Mouse (Mus musculus) NIH3T3 (cell line): ENCODE measurements around the gene Sbf1.

Source experiments
- DNase-seq: peaks from one replicate; pipeline ENCODE4 v3.0.0-alpha.2; 2012; ENCODE audit warnings: low read depth

Sbf1 gene

DNA sequence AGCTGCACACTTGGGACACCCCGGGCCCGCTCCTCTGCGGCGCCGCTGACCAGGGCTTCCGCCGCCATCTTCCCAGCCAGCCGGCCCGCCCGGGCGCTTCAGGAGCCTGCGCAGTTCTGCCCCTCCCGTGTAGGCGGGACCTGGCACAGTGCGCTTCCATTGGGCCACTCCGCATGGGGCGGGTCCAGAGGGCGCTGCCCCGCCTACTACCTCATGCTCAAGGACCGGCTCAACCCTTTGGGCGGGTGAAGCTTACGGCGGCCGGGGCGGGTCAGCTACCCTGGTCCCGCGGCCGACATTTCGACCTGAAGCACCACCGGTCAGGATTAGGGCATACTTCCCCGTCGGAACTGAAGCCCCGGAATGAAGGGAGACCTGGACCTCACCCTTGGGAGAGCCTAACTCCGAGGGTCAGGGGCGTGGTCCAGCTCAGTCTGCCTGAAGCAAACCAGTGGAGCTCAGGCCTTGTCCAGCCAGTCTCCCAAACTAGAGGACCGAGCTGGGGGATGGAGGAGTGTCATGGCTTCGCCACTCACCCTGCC, at the start of gene Sbf1:
Gene Sbf1 (minus strand): TSS at position 122 of the 542 bp plus-strand sequence.
- DNase-seq, result peak; percentile 99

DNA sequence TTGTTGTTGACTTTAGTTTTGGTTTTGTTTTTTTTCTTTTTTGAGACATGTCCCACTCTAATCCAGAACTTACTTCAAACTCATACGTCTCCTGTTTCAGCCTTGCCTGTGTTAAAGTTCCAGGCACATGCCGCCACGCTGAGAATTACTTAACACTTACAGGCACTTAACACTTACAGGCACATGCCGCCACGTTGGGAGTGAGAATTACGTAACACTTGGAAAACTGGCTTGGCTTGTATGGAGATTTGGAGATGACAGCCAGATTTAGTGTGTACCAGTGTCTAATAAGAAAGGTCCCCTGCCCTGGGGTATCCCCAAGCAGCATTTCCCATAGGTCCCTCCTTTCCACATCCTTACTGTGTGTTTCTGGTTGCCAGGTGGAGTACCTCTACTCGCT, 47.9 kb upstream of the Sbf1 start:
- no peak for DNase-seq

DNA sequence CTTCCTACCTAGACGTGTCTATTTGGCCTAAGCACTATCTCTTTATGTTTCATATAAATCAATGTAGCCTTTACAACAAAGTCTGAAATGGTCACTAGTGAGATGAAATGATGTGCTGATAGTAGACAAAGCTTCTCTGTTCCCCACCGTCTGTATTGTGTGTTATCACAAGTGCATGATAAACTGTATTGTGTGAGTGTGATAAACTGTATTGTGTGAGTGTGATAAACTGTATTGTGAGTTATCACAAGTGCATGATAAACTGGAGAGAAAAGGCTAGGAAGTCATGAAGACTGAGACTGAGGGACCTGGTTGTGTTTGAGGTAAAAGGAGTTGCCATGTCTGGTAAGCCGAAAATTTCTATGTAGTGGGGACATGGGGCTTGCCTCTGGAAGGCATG, 43.7 kb upstream of the Sbf1 start:
- no peak for DNase-seq

DNA sequence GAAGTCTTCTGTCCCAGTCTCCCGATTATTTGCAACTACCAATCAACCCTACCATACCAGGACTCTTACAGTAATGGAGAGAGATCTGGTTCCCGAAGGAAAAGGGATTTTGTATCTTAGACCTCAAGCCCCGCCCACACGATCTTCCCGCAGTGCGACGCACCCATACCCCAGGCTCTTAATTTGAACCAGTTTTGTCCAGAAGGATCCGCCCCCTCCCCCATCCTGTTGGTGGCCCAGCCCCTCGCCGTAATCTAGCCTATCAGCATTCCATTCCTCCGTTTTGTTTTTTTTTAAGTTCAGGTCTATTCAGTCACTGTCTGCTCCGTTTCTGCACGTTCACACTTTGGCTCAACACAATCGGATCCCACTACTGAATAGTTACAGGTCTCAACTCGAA, 41.3 kb upstream of the Sbf1 start:
- DNase-seq, result peak; percentile 98

DNA sequence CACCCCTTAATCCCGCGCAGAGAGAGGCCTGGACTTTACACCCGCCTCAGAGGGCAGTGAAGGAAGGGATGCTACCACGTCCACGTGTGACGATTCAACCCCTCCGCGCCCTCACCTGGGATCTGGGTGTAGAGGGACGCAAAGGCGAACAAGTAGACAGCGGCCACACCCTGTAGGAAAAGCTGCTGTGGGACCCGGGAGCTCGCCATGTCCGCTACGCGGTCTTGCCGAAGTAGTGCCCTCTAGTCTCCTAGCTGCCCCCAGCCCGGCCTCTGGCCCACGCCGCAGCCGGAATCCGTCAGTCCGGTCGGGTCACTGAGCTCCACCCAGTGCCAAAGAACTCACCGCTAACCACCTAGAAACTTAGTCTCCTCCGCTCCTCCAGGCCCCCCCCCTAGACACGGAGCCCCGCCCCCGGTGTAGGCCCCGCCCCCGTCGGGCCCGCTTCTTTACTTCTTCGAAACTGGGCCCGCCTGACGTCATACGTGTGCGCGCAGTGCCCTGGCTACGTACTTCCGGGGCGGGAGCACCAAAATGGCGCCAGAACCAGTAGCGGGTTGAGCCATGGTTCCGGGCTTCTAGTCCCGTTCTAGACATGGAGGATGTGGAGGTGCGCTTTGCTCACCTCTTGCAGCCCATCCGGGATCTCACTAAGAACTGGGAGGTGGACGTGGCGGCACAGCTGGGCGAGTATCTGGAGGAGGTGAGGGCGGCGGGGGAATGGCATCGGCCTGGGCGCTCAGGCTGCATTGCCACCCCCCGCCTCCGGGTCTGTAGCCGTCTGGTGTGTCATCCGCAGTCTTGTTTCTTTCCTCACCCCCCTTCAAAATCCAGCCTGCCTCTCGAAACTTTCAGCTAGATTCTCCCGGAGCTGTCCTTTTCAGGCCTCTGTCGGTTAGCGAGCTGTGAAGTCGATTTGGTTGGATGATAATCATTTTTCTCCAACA, 40.4 kb upstream of the Sbf1 start, which contains the start of the genes Lmf2 and Ncaph2:
Gene Lmf2 (minus strand): TSS at position 419 of the 947 bp plus-strand sequence.
Gene Ncaph2 (plus strand): TSS at position 479 of the 947 bp plus-strand sequence.
- DNase-seq, result peak; percentile 98

DNA sequence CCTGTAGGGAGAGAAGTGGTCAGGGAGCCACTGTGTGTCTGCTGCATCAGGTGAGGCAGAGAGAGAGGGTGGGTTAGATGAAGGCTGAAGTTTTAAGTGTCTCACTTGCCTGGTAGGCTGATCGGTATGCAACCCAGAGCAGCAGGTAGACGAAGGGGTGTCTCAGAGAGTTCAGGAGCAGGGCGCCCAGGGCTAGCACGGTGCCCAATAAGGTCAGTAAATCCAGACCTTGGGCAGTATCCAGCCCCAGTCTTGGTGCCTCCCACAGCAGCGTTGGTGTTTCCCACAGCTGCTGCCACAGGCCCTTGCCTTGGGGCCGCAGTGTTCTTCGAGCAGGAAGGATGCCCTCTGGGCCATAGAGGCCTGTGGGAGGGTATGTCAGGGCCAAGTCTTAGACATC, 39.3 kb upstream of the Sbf1 start:
- DNase-seq, result peak; percentile 14

DNA sequence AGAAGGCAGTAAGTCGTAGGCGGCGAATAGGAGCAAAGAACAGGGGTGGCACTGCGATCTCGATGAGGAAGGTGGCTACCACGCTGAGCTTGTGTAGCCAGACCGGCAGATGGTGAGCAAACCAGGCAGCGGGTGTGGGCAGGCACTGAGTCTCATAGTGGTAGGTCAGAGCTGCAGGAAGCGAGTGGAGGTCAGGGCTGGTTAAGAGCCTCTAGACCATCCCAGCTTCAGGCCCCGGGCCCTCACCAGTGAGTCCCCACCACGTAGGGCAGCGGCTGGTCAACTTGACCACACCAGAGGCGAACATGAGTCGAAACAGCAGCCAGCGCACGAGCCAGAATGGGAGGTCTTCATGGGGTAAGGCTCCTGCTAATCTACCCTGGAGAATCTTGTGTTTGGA, 38.7 kb upstream of the Sbf1 start:
- no peak for DNase-seq

DNA sequence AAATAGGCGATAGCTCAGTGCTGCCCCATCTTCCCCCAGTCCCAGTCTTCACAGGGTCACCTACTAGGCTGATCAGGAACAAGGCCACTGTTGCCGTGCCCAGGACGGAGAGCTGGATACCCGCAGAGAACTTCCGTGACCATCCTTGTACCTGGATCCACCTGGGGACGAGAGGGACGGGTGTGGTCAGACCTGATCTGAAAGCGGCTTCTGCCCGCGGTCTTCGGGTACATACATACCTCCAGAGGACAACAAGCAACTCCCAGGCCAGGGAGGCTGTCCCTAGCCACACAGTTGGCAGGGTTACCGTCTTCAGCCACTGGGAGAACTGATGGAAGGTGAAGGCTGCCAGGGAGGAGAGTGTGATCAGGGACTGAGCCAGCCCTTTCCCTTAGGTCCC, 37.7 kb upstream of the Sbf1 start:
- no peak for DNase-seq

DNA sequence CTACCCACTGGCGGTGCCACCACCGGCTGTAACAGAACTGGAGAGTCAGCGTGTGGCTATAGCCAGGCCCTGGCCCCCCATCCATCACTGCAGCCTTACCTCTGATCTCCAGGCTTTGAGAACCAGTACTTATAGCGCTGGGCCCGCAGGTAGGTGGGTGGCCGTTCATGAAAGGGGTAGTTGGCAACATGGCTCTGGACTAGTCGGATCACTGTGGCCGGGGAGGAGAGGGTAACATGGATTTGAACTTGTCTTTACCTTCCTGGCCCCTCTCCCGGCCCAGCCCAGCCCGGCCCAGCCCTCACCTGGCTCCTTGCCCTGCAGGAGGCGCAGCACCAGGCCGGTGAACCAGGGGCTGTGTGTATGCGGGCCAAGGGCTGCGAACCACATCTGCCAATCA, 36.9 kb upstream of the Sbf1 start:
- DNase-seq, result no peak

DNA sequence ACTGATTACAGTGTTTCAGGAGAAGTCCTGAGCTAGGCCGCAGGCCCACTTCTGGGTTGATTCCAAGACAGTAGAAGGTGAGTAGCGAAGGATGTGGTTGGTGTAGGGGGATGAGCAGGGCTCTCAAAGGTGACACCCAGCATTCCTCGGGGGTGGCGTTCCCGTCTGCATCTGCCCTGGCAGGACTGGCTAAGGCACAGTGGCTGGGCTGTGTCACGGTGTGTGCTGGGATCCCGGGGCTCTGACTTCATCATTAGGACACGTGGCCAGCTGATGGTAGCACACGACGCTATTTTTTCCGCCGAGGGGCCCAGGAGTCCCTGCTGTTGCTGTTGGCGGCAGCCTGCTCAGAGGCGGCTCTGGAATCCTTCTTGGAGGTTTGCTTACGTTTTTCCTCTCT, 36.2 kb upstream of the Sbf1 start:
- DNase-seq, result no peak

DNA sequence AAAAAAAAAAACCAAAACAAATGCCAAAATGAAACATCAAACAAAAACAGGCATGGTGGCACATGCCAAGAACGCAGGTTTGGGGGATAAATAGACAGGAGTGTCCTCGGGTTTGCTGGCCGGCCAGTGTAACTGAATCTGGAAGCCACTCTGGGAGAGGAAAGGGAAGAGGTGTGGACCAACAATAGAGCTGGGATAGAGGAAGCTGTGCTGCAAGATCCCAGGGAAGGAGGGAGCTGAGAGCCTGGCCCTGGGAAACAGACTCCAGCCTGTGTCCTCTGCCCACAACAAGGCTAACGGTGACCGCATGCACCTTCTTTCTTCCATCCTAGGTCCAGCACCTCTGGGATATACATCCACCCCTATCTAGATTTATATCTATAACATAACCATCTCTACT, 35.3 kb upstream of the Sbf1 start:
- DNase-seq, result no peak

DNA sequence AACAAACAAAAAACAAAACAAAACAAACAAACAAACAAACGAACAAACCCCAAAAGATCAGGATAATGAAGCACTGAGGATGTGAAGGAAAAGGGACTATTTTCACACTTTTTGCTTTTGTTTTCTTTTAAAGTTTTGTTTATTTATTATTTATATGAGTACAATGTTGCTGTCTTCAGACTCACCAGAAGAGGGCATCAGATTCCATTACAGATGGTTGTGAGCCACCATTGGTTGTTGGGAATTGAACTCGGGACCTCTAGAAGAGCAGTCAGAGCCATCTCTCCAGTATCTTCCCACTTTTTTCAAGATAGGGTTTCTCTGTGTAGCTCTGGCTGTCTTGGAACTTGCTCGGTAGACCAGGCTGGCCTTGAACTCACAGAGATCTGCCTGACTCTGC, 28.2 kb upstream of the Sbf1 start:
- no peak for DNase-seq

DNA sequence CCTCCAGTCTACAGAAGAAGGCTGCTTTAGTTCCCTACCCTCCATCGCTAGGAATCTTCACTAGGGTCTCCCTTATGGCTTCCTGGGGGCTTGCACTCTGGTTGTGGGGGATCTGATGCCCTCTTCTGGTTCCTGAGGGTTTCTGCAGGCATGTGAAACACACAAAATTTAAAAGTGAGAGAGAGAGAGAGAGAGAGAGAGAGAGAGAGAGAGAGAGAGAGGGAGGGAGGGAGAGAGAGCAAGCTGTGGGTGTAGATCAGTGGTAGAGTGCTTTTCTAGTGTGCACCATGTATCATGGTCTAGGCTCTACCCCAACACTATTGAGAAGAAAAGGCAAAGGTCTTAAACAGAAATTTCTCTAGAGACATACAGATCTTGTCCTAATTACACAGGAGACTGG, 26.6 kb upstream of the Sbf1 start:
- DNase-seq, result no peak

DNA sequence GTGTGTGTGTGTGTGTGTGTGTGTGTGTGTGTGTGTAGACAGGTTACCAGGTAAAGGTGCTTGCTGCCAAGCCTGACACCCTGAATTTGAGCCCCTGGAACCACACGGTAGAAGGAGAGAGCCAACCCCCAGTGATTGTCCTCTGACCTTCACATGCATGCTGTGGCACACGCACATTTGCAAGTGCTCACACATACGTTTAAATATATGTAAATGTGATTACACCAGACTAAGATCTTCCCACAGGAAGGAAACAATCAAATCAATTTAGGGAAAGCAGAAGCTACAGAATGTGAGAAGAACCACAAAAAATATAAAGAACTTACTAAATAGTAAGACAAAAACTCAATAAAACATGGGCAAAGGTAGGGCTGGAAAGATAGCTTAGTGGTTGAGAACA, 25.0 kb upstream of the Sbf1 start:
- no peak for DNase-seq

DNA sequence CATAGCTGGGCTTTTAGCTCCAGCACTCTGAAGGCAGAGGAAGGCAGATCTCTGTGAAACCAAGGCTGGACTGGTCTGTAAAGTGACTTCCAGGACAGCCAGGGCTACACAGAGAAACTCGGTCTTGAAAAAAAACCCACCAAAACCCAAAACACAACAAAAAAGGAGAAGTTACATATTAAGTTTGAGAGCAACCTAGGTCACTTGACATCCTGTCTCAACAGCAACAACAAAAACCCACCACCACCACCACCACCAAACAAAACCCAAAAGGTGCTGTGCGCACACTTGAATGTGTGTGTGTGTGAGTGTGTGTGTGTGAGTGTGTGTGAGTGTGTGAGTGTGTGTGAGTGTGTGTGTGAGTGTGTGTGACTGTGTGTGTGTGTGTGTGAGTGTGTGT, 24.6 kb upstream of the Sbf1 start:
- no peak for DNase-seq

DNA sequence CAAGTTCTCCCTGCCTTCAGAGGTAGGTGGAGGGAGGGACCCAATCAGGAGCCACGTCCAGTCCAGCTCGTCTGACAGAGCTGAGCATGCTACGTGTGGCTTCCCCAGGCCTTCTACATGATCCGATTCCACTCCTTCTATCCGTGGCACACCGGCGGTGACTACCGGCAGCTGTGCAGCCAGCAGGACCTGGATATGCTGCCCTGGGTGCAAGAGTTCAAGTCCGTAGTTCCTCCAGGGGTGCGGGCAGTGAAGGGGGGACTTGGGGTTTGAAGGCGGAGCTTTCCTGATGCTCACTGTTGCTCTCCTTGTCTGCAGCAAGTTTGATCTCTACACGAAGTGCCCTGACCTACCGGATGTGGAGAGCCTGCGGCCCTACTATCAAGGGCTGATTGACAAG, 21.3 kb upstream of the Sbf1 start:
- no peak for DNase-seq

DNA sequence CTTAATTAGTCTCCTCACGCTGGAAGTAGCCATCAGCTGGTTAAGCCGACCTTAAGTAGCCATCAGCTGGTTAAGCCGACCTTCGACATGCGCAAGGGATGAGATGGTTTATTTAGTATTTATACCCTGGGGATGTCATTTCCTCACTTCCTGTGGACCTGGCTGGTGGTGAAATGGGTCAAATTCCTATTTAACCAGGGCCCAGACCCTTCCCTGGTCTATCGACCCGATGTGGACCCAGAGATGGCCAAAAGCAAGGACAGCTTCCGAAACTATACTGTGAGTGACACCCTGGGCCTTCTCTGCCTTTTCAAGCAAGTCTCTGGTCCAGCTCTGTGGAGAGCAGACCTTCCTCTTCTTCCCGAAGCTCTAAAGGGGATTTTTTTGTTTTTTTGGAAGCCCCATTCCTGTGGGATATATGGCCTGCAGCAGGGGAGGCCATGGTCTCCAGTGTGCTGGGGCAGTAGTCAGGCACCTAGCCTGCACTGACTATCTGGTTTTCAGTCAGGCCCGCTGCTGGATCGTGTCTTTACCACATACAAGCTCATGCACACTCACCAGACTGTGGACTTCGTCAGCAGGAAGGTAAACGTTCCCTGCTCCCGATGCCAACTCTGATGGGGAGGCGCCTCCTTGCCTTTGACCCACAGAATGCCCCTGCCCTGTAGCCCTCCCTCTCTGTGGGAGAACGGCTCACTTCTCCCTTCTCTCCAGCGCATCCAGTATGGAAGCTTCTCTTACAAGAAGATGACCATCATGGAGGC, 19.8 kb upstream of the Sbf1 start:
- DNase-seq, result no peak

DNA sequence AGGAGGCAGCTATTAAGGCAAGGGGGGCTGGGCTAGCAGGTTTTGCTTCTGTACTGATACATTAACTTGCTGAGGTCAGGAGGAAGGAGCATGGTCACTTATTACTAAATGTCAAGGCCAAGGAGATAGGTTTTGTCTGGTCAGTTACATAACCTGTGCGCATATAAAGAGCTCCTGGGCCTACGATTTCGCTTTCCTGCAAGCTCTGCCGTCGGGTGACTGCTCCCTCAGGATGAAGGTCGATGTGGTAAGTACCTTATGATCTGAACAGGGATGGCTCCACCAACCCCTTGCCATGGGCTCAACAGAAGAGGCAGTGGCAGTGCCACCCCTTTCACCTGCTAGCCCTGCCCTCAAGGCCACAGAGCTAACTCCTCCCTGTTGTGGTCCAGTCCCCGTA, 19.2 kb upstream of the Sbf1 start, which contains the start of gene Miox:
Gene Miox (plus strand): TSS at position 128 of the 400 bp plus-strand sequence.
- DNase-seq, result no peak

DNA sequence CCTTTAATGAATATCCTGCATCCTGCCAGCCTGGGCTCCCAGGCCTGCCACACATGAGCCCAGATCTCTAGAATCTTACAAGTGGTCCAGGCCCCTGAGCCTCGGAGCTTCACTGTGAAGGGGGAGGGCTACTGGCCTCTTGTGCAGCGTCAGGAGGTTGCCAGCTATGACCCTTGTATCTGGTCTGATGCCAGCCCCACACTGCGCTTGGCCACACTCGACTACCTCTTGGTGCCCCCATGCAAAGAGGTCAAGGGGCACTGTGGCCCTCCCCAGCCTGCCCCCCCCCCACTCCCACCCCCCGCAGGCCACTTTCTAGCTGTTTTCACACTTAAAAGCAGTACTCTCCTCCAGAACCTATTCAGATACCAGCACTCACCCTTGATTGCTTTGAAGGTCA, 11.3 kb upstream of the Sbf1 start:
- DNase-seq, result no peak

DNA sequence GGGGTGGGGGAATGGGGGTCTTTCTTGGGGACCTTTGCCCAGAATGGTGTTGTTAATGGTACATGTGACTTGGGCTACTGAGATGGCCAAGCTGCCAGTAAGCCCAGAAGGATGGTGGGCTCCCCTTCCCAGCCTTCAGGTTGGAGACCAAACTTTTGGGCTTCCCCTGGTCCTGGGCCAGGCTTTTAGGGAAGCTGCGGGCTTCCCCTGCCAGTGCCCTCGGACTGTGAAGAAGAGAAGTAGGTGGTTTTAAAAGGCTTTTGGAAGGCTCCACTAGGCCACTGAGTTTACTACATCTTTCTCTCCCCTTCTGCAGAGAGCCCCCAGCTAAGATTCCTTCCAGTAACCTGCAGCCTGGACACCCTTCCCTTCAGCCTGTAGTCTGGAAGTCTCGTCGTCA, 8.5 kb upstream of the Sbf1 start:
- DNase-seq, result no peak

DNA sequence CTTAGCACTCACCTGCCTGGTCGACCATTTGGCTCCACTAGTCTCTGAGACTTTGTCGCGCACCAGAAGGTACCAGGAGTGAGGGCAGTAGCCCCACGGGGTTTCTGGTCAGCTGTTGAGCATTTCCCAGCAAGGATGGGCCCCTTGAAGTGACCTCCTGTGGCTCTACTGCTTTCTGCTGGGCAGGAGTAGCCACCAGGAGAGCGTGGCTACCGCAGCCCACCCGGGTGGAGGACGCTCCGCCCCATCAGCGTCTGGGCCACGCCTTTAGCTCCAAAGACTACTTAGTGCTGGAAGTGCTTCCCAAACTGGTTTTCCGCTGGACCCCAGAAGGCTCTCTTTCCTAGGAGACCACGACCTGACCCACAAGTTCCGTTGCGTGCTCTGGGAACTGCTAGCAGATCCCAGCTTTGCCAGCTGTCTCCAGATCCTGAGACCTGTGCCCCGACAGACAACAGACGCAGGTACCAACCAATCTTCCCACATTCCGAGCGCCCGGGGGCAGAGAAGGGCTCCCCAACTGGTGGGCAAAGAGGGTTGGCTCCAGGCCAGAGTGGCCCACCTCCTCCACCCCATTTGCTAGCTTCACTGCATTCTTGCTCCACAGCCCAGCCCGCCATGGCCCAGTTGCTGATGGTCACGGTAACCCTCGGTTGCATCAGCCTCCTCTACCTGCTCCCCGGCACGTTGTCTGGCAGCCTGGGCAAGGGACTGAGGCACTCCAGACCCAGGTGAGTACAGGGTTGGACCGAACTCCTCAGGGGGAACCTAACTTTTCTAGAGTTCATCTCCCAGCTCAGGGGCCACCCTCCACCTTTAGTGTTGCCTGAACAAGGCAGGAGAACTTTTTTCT, 7.8 kb upstream of the Sbf1 start, which contains the start of gene Adm2:
Gene Adm2 (plus strand): TSS at position 51 of the 853 bp plus-strand sequence.
- DNase-seq, result no peak

DNA sequence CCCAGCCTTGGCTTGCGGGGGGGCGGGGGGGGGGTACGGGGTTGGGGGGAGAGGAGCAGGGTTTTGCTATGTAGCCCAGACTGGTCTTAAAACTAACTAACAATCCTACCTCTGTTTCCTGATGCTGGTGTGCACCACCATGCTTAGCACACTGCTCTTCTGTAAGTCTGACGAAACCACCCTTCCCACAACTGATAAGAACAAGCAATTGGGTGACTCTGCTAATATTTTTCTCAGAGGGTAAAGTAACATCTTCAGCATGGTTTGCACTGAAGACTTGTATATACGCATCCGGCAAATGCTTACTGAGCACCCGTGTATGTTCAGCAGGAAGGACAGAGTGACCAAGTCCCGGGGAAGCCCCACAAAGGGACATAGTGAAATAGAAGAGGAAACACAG, 6.2 kb upstream of the Sbf1 start:
- no peak for DNase-seq
